Mouse (Mus musculus) embryonic facial prominence, embryonic 14.5 days (tissue): ENCODE measurements at regions not wholly inside any gene's neighbourhood (a gene's known extent, or its start where the extent isn't known, plus 50 kb on each side); places are given as distances from the start of the nearest gene placed in this dataset.

Experiments
- ATAC-seq: fragments of 200-750 bp; cut with Nextera tagmentation; 2 replicates; pipeline ENCODE4 v1.8.0; 2017; ENCODE audit warnings: low read depth, moderate number of reproducible peaks, moderate TSS enrichment
- DNase-seq: peaks from one replicate; pipeline ENCODE4 v3.0.0-alpha.2; 2015; ENCODE audit warnings: low spot score
- H3K27ac ChIP-seq: fragments of 300-500 bp; sonication (generic); replicated peaks from 2 replicates; pipeline ENCODE4 v1.5.1; 2014; ENCODE audit warnings: low read depth, mild to moderate bottlenecking, low read length, moderate library complexity
- H3K27me3 ChIP-seq: fragments of 300-500 bp; sonication (generic); replicated peaks from 2 replicates; pipeline ENCODE4 v1.6.1; 2014; ENCODE audit warnings: low read length; ENCODE audit not compliant: control insufficient read depth, insufficient read depth
- H3K36me3 ChIP-seq: fragments of 300-500 bp; sonication (generic); 2 replicates; pipeline ENCODE4 v1.6.1; 2014; ENCODE audit warnings: low read length, mixed read lengths; ENCODE audit not compliant: control insufficient read depth, insufficient read depth
- H3K4me1 ChIP-seq: fragments of 300-500 bp; sonication (generic); 2 replicates; pipeline ENCODE4 v1.6.1; 2014; ENCODE audit warnings: antibody characterized with exemption, low read length; ENCODE audit not compliant: control insufficient read depth, insufficient read depth
- H3K4me2 ChIP-seq: fragments of 300-500 bp; sonication (generic); 2 replicates; pipeline ENCODE4 v1.6.1; 2014; ENCODE audit warnings: low read depth, mild to moderate bottlenecking, low read length, moderate library complexity, mixed read lengths
- H3K4me3 ChIP-seq: fragments of 300-500 bp; sonication (generic); 2 replicates; pipeline ENCODE4 v1.5.1; 2014; ENCODE audit warnings: low read depth, mild to moderate bottlenecking, low read length
- H3K9ac ChIP-seq: fragments of 300-500 bp; sonication (generic); 2 replicates; pipeline ENCODE4 v1.6.1; 2014; ENCODE audit warnings: low read depth, mild to moderate bottlenecking, low read length, moderate library complexity, mixed read lengths
- H3K9me3 ChIP-seq: fragments of 300-500 bp; sonication (generic); 2 replicates; pipeline ENCODE4 v1.6.1; 2016; ENCODE audit warnings: low read length; ENCODE audit not compliant: control insufficient read depth
- WGBS: fragments of 180-500 bp; shearing (Covaris S2); extraction: QIAGEN DNeasy Blood & Tissue Kit; methylation state at CpG from one replicate; pipeline ENCODE4 v1.1.7; 2014; 5-methylcytosine and 5-hydroxymethylcytosine counted together

DNA sequence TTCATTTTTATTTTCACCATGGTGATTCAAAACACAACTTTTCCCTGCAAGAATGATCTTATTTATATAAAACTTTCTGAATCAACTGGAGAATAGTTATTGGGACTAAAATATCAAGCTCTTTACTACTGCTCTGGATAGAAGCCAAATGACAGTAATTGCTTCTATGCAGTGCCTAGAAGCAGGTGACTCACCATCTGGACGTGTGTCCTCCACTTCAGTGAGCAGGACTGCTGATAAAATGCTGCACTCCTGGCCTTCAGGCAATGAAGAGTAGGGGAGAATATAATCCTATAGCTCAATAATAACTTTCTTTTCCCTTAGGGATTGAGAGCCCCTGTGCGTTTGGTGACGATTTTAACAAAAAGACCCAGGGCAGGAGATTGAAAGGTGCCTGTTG lies 357.3 kb downstream of the Prr30 start:
- Histone ChIP-seq H3K9me3 (no peaks in the 10 kb centered on the region), H3K4me3 (no peak overlapping the region), H3K27me3 (no peaks in the 10 kb centered on the region), H3K4me1 (no peaks in the 10 kb centered on the region), H3K9ac (no peak overlapping the region), H3K27ac (no peak overlapping the region), H3K4me2 (no peak overlapping the region), H3K36me3 (no peaks in the 10 kb centered on the region)
- no peak for DNase-seq
- no peak for ATAC-seq
- 68% methylated on average over 3 of the region's 3 CpGs for WGBS
